Mouse (Mus musculus) CH12F3 (cell line): ENCODE data around the gene Gng13.

ENCODE experiments used
- in situ Hi-C: fragments of 300-500 bp; cut with MboI; formaldehyde crosslinking; loops from 2 replicates; pipeline ENCODE4 v1.14.3; 2020; ENCODE audit warnings: low sequenced_read_pairs

Gng13 gene

DNA sequence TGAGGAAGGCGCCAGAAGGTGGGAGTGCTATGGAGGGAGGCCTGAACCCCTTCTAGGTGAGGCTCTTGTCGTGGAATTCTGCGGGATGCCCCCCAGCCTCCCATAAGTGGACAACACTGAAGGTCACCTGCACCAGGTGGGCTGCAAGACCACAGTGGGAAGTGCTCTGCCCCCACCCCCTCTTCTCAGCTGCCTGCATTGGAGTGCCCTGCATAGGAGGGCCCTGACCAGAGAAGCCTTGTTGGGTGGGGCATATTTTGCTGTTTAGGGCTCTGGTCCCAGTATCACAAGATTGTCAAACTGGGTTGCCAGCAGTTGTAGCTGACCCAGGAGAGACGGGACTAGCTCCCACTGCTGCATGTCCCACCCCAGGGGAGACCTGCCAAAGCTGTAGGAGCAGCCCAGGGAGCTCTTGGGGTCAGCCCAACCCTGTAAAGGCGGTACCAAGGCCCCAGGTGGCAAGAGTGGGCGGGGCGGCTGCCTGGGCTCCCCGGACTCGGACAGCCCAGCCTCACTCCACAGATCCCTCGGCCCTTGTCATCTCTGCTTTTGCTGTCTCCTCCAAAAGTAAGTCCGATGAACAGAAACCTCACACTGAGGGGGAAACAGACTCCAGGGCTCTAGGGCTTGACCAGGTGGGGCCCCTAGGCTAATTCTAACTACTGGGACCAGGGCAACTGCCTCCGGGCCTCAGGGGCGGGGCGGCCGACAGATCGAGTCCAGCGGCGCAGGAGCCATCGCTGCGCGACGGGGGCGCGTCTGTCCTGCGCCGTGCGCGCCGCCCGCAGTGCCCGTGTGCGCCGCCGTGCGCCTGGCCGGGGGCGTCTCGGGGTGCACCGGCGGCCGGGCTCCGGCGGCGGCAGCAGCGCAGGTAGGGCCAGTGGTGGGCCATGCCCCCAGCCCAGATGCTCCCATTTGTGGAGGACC, at the start of gene Gng13:
TSS of gene Gng13 (plus strand) at position 461 of the 927 bp plus-strand sequence.
- in situ Hi-C loops: no loop called here

DNA sequence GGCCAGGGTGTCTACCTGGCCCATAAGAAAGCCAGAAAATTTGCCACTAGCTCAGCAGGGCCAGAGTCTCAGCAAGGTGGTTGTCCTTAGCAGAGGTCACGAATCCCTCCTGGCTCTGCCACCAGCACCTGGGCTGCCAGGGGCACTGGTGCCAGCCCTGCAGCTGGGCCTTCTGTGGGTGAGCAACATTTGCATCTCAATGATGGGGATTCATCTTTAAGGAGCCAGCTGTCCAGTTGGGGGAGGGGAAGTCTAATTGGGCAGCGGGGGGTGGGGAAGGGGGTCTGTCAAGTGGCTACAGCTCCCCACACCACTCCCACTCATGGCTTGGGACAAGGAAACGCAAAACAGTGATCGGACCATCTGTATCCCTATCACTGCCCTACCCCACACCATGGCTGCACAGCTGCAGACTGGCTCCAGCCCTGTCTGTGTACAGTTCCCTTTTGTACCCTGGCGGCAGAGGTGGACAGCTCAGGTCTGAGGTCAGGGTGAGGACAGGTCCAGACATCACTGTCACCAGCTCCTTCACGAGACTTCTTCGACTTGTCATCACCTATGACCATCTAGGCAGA, 48.4 kb upstream of the Gng13 start:
- in situ Hi-C loops: no loop called here

DNA sequence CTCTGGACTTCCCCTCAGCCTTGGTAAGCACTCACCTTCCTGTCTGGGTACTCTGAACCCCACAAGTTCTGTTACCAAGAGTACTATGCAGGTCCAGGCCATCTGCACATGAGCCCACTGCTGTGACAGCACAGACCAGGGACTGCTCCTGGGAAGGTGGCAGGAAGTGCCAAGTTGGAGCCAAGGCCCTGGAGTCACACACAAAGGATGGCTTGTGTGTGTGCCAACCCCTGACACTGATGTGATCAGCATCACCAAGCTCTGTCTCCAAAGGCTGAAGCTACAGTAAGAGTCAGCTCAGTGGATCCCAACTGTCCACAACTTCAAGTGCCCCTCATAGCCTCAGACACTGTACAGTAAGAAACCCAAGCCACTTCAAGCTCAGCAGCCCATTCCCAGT, 44.0 kb upstream of the Gng13 start:
- in situ Hi-C loops: no loop called here

DNA sequence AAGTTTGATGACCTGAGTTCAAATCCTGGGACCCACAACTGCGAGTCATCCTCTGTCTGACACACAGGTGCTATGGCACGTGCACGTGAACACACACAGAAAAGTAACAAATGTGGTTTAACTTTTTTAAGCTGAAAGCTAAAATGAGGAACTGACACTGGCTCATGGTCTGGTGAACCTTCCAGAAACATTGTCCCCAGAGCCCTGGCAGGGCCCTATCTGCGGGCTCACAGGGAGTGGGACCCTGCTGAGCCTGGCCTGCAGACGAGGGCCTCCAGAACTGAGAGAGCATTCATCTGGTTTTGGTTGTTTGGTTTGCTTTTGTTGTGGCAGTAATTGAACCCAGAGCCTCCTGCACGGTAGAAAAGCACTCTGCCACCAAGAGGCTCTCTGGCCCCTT, 39.0 kb upstream of the Gng13 start:
- in situ Hi-C loops: no loop called here

DNA sequence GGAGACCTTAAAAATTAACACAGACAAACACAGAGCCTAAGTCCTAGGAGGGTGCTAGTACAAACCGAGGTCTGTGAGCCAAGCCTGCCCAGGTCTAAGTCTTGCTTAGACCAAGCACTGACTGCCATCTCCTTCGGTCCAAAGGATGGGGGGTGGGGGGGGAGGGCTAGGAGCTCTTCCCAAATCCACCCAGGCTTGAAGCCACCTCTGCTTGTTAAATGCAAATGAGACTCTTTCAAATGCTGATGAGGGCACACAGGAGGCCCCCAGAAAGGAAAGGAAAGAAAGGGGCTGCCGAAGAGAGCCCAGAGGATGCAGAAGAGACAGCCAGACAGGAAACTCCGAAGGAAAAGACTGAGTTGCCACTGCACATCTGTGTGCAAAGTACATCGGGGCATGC, 37.2 kb upstream of the Gng13 start:
- in situ Hi-C loops: no loop called here

DNA sequence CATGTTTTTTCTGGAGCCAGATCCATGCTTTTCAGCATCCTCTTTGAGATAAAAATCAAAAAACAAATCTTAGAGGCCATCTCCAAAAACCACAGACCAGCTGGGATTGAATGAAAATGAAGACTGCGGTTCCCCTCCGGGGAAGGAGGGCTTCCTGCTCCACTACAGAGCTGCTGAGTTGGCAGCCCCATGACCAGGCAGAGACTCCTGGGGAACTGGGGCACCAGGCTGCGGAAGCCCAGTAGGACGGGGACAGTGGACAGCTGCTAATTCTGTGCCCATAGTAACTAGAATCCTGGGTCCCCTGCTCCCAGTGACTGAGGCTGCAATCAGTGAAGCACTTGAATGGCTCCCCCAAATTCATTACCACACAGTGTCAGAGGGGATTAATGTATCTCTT, 35.3 kb upstream of the Gng13 start:
- in situ Hi-C loops: no loop called here

DNA sequence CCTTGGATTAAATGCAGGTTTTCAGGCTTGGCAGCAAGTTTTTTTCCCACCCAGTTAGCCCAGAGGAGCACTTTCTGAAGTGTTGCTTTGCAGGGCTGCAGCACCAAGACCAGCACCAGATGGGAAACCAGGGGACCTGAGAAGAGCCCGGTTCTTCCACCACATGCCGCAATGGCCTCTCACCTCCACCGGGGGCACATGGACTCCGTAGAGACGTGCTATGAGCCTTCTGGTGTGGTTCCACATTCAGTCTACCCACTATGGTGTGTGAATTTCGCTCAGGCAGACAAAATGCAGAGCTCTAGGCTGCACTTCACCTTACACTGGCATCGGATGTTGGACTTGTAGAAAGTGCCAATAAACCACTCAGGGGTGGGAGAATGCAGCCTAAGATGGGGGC, 30.6 kb upstream of the Gng13 start:
- in situ Hi-C loops: no loop called here

DNA sequence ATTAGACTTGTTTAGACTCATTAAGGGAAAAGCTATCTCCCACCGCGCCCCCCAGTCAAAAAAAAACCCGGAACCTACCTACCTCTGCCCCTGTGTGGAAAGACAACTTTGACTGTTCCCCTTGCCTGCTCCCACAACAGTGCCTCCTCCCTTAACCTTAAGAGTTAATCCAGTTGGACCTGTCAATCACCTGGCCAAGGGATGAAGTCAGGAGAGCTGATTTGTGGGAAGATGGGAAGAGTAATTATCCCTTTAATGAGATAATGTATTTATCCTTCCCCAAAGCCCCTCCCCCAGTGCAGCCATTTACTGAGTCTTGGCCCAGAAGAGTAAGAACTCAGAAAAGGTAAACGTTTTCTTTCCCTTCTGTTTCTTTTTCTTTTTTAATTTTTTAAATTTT, 28.0 kb upstream of the Gng13 start:
- in situ Hi-C loops: no loop called here

DNA sequence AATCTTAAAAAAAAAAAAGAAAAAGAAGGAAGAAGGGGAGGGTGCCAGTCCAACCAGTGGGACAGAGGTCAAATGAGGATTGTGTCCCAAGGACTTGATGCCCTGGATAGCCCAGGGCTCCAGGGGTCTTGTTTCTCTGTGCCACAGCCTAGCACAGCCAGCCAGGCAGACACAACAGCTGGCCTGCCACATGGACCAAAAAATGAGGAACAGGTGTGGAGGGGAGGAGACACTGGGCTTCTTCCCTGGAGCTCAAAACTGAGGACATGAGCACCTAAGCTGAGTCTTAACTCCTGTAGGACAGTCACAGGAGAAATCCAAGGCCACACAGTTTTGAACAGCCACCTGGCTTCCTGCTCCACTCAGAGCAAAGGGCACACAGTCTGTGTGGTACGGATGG, 20.7 kb upstream of the Gng13 start:
- in situ Hi-C loops: loop anchor here (10.0 kb wide), 1 partner anchor 221 kb away; no protein-coding TSS in a partner anchor

DNA sequence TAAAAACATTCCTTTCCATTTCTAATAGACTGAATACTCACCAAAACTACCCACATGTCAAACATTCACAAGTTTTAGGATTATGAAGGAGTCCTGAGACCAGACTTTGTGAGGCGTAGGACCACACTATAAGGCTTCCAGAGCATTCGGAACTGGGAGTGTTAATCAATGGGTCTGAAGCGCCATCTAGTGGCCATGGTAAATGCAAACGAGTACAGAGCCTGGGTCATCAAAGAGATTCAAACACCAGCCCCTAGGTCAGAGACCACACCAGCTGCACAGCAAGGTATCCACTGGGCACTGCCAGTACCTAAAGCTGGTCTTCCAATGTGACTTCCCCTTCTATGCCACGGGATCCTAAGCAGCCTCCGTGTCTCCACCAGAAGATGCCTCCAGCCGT, 18.5 kb upstream of the Gng13 start:
- in situ Hi-C loops: loop anchor here (10.0 kb wide), 1 partner anchor 224 kb away; no protein-coding TSS in a partner anchor

DNA sequence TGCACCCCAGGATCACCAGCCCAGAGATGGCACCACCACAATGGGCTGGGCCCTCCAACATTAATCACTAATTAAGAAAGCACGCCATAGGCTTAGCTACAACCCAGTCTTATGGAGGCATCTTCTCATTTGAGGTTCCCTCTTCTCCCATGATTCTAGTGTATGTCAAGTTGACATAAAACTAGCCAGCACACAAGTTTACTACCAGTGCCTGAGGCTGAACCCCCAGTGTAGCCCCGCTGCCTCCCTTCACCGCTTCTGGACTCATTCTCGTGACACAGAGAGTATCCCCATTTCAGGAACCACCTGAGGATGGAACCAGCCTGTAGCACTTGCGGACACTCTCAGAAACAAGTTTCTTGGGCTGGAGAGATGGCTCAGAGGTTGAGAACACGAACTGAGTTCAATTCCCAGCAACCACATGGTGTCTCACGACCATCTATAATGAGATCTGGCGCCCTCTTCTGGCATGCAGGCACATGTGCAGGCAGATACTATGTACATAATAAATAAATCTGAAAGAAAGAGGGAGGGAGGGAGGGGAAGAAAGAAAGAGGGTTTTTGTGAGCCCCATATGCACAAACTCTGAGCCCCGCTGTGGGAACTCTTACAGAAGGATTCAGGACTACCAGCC, 16.0 kb upstream of the Gng13 start:
- in situ Hi-C loops: no loop called here

DNA sequence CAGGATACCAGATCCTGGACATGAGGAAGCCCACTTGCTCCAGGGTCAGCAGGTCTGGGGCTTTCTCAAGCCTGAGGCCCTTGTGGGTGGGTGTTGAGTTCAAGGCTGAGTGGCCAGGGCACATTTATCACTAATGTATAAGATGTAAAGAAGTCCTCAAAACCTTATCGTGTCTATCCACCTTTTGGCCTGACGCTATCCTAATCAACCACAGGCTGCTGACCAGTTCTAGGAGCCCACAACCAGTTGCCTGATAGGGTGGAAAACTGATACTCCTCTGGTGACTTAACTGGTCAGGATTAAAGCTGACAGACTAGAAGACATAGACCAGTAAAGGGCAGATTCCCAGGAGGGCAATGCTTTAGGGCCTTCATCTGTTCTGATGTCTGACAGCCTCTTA, 7.0 kb upstream of the Gng13 start:
- in situ Hi-C loops: no loop called here

DNA sequence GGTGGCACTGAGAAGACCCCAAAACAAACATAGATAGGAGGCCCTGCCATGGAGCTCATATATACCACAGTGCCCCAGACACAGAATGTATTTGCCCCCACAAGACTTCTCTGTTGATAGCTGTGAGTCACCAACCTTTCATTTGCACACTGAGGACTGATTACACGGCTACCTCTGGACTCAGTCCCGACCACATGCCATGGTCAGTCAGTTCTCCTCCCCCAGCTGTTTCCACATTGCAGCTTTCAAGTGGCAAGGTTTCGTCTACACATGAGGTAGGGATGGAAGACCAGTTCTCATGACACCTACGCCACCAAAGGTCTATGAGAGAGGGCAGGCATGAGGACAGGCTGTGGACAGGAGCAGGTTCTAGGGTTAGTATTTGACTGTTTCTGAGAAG, 5.8 kb upstream of the Gng13 start:
- in situ Hi-C loops: no loop called here

DNA sequence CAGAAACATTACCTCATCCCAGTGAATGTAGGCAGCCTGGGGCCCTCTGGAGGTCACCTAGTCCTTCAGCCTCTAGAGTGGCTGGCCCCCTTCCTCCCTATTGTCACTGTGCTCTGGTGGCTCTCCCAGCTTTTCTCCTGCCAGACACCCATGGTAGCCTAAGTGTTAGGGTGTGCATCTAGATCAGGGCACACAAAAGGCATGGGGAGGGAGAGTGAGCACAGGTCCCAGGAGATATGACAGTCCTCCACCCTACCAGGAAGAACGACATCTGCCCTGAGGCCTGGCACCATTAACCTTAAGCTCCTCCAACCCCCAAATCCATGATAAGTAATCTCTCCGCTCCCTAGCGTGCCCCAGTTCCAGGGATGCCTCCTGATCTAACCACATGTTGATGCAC, 1.3 kb upstream of the Gng13 start:
- in situ Hi-C loops: no loop called here

DNA sequence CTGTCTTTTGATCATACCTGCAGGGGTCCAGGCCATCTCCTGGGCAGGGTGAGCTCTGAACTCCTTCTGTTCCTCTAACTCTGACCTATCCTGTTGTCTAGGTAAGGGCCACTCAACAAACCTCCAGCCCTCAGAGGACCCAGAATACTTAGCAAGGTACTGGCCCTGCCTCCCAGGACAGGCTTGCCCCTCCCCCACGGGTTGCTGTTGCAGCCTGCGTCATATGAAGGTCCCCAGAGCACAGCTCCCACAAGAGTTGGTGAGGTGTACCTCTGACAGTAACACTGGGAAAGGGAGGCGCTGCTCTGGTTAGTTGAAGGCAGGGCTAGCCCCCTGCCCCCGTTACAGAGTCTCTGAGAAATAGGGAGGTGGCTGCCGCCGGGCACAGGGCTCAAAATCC, 841 bp upstream of the Gng13 start:
- in situ Hi-C loops: no loop called here

DNA sequence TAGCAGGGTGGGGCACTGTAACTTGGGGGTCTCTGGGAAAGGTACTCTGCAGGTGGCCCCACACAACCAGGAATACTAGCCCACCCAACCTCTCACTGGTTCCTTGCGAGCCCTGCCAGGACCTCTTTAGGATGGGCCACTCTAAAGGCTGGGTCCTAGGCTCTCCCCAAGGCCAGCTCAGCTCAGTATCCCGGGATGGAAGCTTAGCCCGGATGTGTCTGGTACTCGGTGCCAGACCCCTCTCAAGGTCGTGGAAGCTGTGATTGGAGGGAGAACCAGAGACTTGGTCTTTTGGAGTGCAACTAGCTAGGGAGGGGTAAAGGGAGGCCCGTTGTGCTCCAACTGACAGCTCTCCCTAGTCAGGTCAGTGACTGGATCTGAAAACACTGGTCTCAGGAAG, 720 bp downstream of the Gng13 start:
- in situ Hi-C loops: no loop called here

DNA sequence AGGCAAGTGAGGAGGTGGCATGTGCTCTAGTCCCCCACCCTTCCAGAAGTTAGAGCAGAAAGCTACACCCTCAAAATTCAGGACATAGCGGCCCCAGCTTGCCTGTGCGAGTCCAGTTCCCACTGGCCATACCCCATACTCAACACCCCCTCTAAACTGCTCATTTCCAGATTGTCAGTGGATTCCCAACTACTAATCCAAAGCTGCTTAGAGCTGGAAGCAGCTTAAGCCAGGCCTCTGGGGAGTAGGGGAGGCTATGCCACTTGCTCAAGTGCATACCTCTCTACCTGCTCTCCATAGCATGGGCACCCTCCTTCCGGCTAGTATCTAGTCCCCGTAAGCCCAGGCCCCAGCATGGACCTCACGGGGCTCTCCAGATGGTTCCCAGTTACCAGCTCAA, 4.5 kb downstream of the Gng13 start:
- in situ Hi-C loops: no loop called here

DNA sequence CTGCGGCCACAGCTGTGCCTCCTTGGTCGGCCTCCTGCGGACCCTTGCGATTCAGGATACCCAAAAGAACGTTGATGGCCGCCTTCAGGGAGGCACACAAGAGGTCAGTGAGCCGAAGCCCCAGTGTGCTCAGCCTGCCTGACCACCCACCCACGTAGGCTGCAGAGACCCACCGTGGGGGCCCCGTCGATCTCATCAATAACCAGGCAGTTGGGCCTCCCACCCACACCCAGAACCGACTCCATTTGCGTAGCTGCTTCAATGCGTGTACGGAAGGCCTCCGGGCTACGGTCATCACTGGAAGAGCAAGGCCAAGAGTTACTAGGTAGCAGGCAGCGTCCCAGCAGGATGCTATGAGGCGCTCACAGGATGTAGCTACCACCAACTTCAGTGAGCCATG, 6.5 kb downstream of the Gng13 start:
- in situ Hi-C loops: no loop called here

DNA sequence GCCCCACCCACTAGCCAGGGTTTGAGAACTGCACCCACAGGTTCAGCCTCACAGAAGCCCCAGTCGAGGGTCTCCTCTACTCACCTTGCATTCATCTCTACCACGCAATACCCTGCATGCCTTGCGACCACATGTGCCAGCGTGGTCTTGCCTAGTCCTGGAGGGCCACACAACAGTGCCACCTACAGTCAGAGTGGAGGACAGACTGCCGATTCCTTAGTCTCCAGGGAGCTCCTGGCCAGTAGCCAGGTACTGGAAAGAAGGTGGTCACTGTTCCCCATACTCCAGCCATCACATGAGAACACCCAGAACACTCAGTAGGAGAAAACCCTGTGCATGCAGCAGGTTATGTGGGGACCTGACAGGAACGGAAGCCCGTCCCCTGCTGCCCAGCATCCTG, 6.9 kb downstream of the Gng13 start:
- in situ Hi-C loops: no loop called here

DNA sequence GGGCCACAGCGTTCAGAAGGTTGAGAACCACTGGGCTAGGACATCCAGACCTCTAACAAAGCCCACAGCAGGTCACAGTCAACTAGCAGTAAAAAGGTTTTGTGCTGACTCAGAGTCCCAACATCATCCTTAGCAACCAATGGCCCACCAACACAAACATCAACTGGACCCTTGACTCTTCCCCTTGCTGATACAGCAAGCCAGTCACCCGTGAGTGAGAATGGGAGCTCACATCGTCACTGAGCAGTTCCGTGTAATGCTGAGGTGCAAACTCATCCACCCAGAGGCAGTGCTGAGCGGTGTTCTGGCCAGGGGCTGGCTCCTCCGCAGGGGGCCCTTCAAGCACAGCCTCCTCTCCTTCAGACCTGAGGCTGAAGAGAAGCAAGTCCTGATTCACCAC, 8.3 kb downstream of the Gng13 start:
- in situ Hi-C loops: no loop called here

DNA sequence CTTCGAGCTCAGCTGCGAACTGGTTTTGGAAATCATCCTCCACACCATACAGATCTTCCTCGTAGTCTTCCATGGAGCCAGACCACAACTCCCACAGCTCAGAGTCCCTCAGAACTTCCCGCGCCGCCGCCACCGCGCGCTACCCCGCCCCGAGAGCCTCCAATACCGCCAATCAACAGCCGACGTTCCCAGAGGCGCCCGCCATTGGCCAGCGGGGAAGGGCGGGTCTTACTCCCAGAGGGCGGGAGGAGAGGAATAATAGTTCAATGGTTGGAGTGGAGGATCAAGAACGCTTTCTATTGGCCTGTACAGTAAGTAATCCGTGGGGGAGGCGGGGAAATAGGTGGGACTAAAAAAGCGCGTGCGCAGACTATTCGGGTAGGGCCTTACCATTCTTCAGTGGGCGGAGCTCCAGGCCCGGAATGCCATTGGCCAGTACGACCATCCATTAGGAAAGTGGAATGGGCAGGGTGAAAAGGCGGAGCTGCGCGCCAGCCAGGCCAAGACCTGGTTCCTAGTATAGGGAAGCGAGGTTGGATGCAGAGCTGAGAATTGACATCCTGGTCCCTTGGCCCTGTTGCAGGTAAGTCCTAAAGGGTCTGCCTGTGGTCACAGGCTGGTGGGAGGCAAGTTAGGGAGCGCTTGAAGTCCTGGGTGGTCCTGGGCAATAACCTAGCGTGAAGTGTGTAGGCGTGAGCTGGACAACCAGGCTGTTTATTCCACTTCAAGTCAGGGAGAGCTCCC, 10.5 kb downstream of the Gng13 start, which contains the start of the genes Chtf18 and Rpusd1:
TSS of gene Chtf18 (minus strand) at position 155 of the 744 bp plus-strand sequence.
TSS of gene Rpusd1 (plus strand) at position 406 of the 744 bp plus-strand sequence.
- in situ Hi-C loops: no loop called here
